Mouse (Mus musculus) layer of hippocampus, adult 2 months (tissue): ENCODE results near the gene Anapc16. TPM values are rescaled to one million over a fixed set of nuclear protein-coding genes. Genes with fewer than 3 reads are reported as not detected.
A peak's percentile ranks its signal among the peaks of the same experiment; 100 is the strongest.

Experiments
- DNase-seq, 2 experiments: peaks; one replicate each; pipeline ENCODE4 v3.0.0; 2022; ENCODE audit warnings: low spot score in 2 of 2
- H3K27ac ChIP-seq: fragments of 200-600 bp; 2 replicates; pipeline ENCODE4 v1.8.1; 2022
- H3K4me3 ChIP-seq: fragments of 200-600 bp; 2 replicates; pipeline ENCODE4 v1.8.1; 2022; ENCODE audit warnings: mild to moderate bottlenecking
- CTCF ChIP-seq: fragments of 200-600 bp; conservative IDR thresholded peaks from 2 replicates; pipeline ENCODE4 v1.8.1; 2022; ENCODE audit warnings: antibody characterized with exemption, mild to moderate bottlenecking, moderate library complexity
- total RNA-seq, 2 experiments: library from RNA; stranded (reverse); gene quantifications; 2 replicates each; pipeline ENCODE4 v1.2.3; 2021

Anapc16 gene
- total RNA-seq, 2 experiments from 2014 or later: 64.8 to 71.4 TPM

GRCm38 (mm10) chr10:59992024-59992423, 10.9 kb downstream of the Anapc16 start:
- no peak overlapping the region for H3K4me3 ChIP-seq
- H3K27ac ChIP-seq: no peak overlapping the region
- no peak for TF ChIP-seq CTCF
- DNase-seq: no peak

- Histone ChIP-seq H3K4me3 (no peak overlapping the region), H3K27ac (no peak overlapping the region; the same call in 1 of the 2 replicates)
- no peak for TF ChIP-seq CTCF
- no peak for DNase-seq
Measured at GRCm38 (mm10) chr10:59991262-59991880, 11.6 kb downstream of the Anapc16 start.

GRCm38 (mm10) chr10:59990393-59990792, 12.5 kb downstream of the Anapc16 start:
- DNase-seq: no peak
- TF ChIP-seq CTCF: no peak
- Histone ChIP-seq H3K4me3 (no peak overlapping the region), H3K27ac (no peak overlapping the region)

GRCm38 (mm10) chr10:59988036-59988435, 14.9 kb downstream of the Anapc16 start:
- no peak for DNase-seq
- H3K4me3 ChIP-seq: no peak overlapping the region
- H3K27ac ChIP-seq: no peak overlapping the region
- no peak for TF ChIP-seq CTCF

GRCm38 (mm10) chr10:59982379-59982873, 20.5 kb downstream of the Anapc16 start:
- no peak for TF ChIP-seq CTCF
- no peak for DNase-seq
- H3K4me3 ChIP-seq: no peak overlapping the region
- H3K27ac ChIP-seq: peak overlapping the region; percentile 61; the same call in 1 of the 2 replicates

GRCm38 (mm10) chr10:59981792-59982191, 21.1 kb downstream of the Anapc16 start:
- TF ChIP-seq CTCF: no peak
- H3K4me3 ChIP-seq: no peak overlapping the region
- no peak for DNase-seq
- H3K27ac ChIP-seq: peak overlapping the region; percentile 61

GRCm38 (mm10) chr10:59981336-59981735, 21.6 kb downstream of the Anapc16 start:
- no peak overlapping the region for H3K4me3 ChIP-seq
- TF ChIP-seq CTCF: no peak
- DNase-seq: no peak
- peak overlapping the region; percentile 61; the same call in 1 of the 2 replicates for H3K27ac ChIP-seq

- Histone ChIP-seq H3K4me3 (no peak overlapping the region), H3K27ac (peak overlapping the region; percentile 87; the same call in 1 of the 2 replicates)
- no peak for TF ChIP-seq CTCF
- no peak for DNase-seq
Measured at GRCm38 (mm10) chr10:59980815-59981244, 22.1 kb downstream of the Anapc16 start.

- DNase-seq: no peak
- peak overlapping the region; percentile 87 for H3K27ac ChIP-seq
- H3K4me3 ChIP-seq: no peak overlapping the region
- TF ChIP-seq CTCF: peak; percentile 10; the same call in 1 of the 2 replicates
Measured at GRCm38 (mm10) chr10:59978873-59979743, 23.8 kb downstream of the Anapc16 start.

- Histone ChIP-seq H3K4me3 (no peak overlapping the region), H3K27ac (peak overlapping the region; percentile 87)
- TF ChIP-seq CTCF: no peak
- no peak for DNase-seq
Measured at GRCm38 (mm10) chr10:59978401-59978800, 24.5 kb downstream of the Anapc16 start.

GRCm38 (mm10) chr10:59977715-59978343, 25.1 kb downstream of the Anapc16 start:
- Histone ChIP-seq H3K4me3 (no peak overlapping the region), H3K27ac (peak overlapping the region; percentile 87)
- DNase-seq: no peak
- TF ChIP-seq CTCF: no peak

GRCm38 (mm10) chr10:59977141-59977540, 25.8 kb downstream of the Anapc16 start:
- Histone ChIP-seq H3K27ac (no peak overlapping the region; the same call in 1 of the 2 replicates), H3K4me3 (no peak overlapping the region)
- DNase-seq: no peak
- no peak for TF ChIP-seq CTCF

GRCm38 (mm10) chr10:59974786-59975185, 28.1 kb downstream of the Anapc16 start:
- DNase-seq: no peak
- no peak for TF ChIP-seq CTCF
- Histone ChIP-seq H3K27ac (peak overlapping the region; percentile 88), H3K4me3 (no peak overlapping the region)
